Mouse (Mus musculus): ENCODE measurements around the gene Tspan3. TPM values are rescaled to one million over a fixed set of nuclear protein-coding genes. Genes with fewer than 3 reads are reported as not detected.

Tspan3 gene
- total RNA-seq, 2 experiments from 2014 or later = 415 to 420 TPM

Other genes starting within 250 kb of the Tspan3 start
- gene Scaper, start 227.4 kb downstream of the Tspan3 start, total RNA-seq (2021) = 10 to 100 TPM; 30.9 to 33.8 TPM
- not detected for gene 4930563M21Rik, start 154.9 kb downstream of the Tspan3 start, total RNA-seq (2021)
- 100 to 1,000 TPM; 114 to 123 TPM for gene Rcn2, start 123.6 kb downstream of the Tspan3 start, total RNA-seq (2021)
- 1 to 10 TPM; 2.0 to 2.3 TPM for gene Pstpip1, start 75.5 kb downstream of the Tspan3 start, total RNA-seq (2021)